ENCODE assay signal across 8 mouse cellular contexts in genomic region chr13:38344713-38345430, GRCm38 (mm10). TPM values are rescaled to one million over a fixed set of nuclear protein-coding genes. Genes with fewer than 3 reads are reported as not detected.
DNase-seq lines count a peak whose midpoint lies in the region; ATAC-seq lines count a peak whose summit lies in the region.

Bmp6 (plus strand) TSS chr13:38345107.

- no peaks in the 10 kb centered on the region for H3K36me3 ChIP-seq in hindbrain, embryonic 13.5 days
- H3K36me3 ChIP-seq in lung, embryonic 16.5 days (ENCODE audit: control insufficient read depth, insufficient read depth, low read length) = no peaks in the 10 kb centered on the region

- H3K4me2 ChIP-seq in hindbrain, embryonic 13.5 days = peak within 1 kb of the TSS; percentile 86
- peak within 1 kb of the TSS; percentile 77 for H3K4me2 ChIP-seq in lung, embryonic 16.5 days (ENCODE audit: low read depth, low read length)

- H3K9me3 ChIP-seq in hindbrain, embryonic 13.5 days = no peaks in the 10 kb centered on the region
- no peaks in the 10 kb centered on the region for H3K9me3 ChIP-seq in lung, embryonic 16.5 days (ENCODE audit: control insufficient read depth, low read length)

- H3K27ac ChIP-seq in hindbrain, embryonic 13.5 days = no peak within 1 kb of the TSS
- H3K27ac ChIP-seq in lung, embryonic 16.5 days (ENCODE audit: low read length) = no peak within 1 kb of the TSS

- DNase-seq in WW6 (ENCODE audit: low read depth, low spot score) = peak; percentile 74
- peak; percentile 58 to 76 for DNase-seq in cerebellum, postnatal 25 days
- peak; percentile 86 for DNase-seq in gastrocnemius, adult 18-20 months (ENCODE audit: low spot score)
- DNase-seq in layer of hippocampus, postnatal 14 days (ENCODE audit: low spot score in 2 of 2) = peak; percentile 50 to 66
- peak; percentile 84 for DNase-seq in retina, postnatal 1 day
- peak; percentile 89 for DNase-seq in yolk sac, embryonic 10.5 days (ENCODE audit: low spot score)

- 2% methylated on average over 53 of the region's 54 CpGs for WGBS in hindbrain, embryonic 13.5 days
- 2% methylated on average over 54 of the region's 54 CpGs for WGBS in lung, embryonic 16.5 days

- peak within 1 kb of the TSS; percentile 69 for H3K9ac ChIP-seq in hindbrain, embryonic 13.5 days
- peak within 1 kb of the TSS; percentile 53 for H3K9ac ChIP-seq in lung, embryonic 16.5 days (ENCODE audit: low read length)

- H3K4me3 ChIP-seq in hindbrain, embryonic 13.5 days = peak within 1 kb of the TSS; percentile 47
- peak within 1 kb of the TSS; percentile 54 for H3K4me3 ChIP-seq in lung, embryonic 16.5 days (ENCODE audit: low read length)

- ATAC-seq in hindbrain, embryonic 13.5 days (ENCODE audit: low FRiP score) = peak; percentile 94
- peak; percentile 94 for ATAC-seq in lung, embryonic 16.5 days (ENCODE audit: low read depth)

- peaks cover 68% of the 10 kb centered on the region for H3K27me3 ChIP-seq in hindbrain, embryonic 13.5 days
- peaks cover 50% of the 10 kb centered on the region for H3K27me3 ChIP-seq in lung, embryonic 16.5 days (ENCODE audit: control insufficient read depth, insufficient read depth, low read depth, low read length)

- H3K4me1 ChIP-seq in hindbrain, embryonic 13.5 days (replicated peaks) = peaks cover 32% of the 10 kb centered on the region
- H3K4me1 ChIP-seq in lung, embryonic 16.5 days (replicated peaks; ENCODE audit: control insufficient read depth, insufficient read depth, low read length) = peaks cover 22% of the 10 kb centered on the region

RNA-seq across cellular contexts. Expression of gene Bmp6, which starts in this region (rescaled TPM):
- 10 to 100 TPM in 1 of 2 experiments, 1 to 10 TPM in 1; 8.6 to 10.5 TPM for total RNA-seq in gastrocnemius, adult 18-20 months (2021)
- polyA plus RNA-seq in hindbrain, embryonic 13.5 days (2015; fragmentation: Nextera tagmentation; extraction: Ambion mirVana) = 3.0 and 3.1 TPM in 2 replicates
- total RNA-seq in layer of hippocampus, postnatal 14 days (2021) = 10 to 100 TPM in 1 of 2 experiments, 1 to 10 TPM in 1; 5.3 to 10.5 TPM
- 1.3 and 1.6 TPM in 2 replicates for polyA plus RNA-seq in lung, embryonic 16.5 days (2015; fragmentation: Nextera tagmentation; extraction: Ambion mirVana)
